Mouse (Mus musculus): ENCODE data around the gene Ccl17. TPM values are rescaled to one million over a fixed set of nuclear protein-coding genes. Genes with fewer than 3 reads are reported as not detected.
A peak's percentile ranks its signal among the peaks of the same experiment; 100 is the strongest.
"Not testable (repeated sequence)": the region's sequence is repeated elsewhere in the genome, so short reads cannot be mapped to it uniquely, and the experiment has no call there.

The Ccl17 gene
- polyA plus RNA-seq, 1 experiment = not detected

DNA sequence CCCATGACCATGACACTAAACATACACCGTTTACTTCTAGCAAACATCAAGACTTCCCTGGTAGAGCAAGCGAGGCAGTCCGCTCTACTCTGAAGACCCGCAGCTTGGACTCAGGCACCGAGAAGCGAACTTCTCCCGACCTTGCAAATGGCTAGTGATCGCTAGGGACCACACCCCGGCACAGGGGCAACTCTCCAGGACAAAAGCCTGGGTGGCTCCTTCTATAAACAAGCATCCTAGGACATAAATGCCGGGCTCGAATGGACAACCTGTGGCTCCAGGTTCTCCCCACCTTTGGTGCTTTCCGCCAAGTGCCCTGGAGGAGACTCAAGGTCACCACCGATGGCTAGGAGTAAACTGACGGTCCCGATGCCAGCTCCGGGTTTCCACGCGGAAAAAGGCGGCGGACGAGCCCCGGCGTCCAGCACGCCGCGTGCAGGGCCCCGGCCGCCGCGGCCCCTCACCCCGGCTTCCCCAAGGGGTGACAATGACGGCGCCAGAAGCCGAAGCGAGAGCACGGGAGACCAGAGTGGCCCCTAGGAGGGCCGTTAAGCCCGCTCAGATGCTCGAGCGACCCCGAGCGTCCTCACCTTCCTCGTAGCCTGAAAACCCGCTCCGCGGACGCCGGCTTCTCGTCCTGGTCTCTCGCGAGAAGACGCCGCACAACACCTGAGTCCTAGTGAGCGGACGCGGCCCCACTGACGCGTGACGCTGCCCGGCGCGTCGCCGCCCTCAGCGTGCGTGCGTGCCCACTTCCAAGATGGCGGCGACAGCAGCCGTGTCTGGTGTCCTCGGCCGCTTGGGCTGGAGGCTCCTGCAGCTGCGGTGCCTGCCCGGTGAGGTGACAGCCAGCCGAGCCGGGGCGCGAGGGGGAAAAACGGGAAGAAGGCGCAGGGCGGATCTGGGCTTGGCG, 27.7 kb downstream of the Ccl17 start, which contains the start of the genes Coq9 and Ciapin1:
Gene Coq9, plus strand, starts transcription at position 660 of the 913 bp plus-strand sequence.
Gene Ciapin1, minus strand, starts transcription at position 697 of the 913 bp plus-strand sequence.
- Histone ChIP-seq H3K27me3 (ENCODE audit: control insufficient read depth, insufficient read depth, low read length) (no peaks in the 10 kb centered on the region), H3K4me3 (ENCODE audit: extremely low read depth, insufficient read depth, insufficient read length) (peak within 1 kb of the TSS; percentile 88), H3K4me1 (ENCODE audit: control insufficient read depth, insufficient read depth, insufficient read length) (peaks cover 4% of the 10 kb centered on the region; the same call in 1 of the 2 replicates), H3K27ac (ENCODE audit: insufficient read depth, low read length) (peak within 1 kb of the TSS; percentile 91), H3K36me3 (ENCODE audit: control insufficient read depth, insufficient read depth, low read length) (peaks cover 1% of the 10 kb centered on the region; the same call in 1 of the 2 replicates)
- TF ChIP-seq POLR2A (IDR thresholded peaks at IDR 0.05; ENCODE audit: low read depth, low read length) (peak; percentile 84), CTCF (IDR thresholded peaks at IDR 0.05; ENCODE audit: extremely low read depth, insufficient read depth, insufficient read length, insufficient replicate concordance) (no peak)
- WGBS = under 1% methylated on average over 82 of the region's 82 CpGs
- peak; percentile 90 to 96 for DNase-seq (ENCODE audit: low read depth in 1 of 2, low spot score in 2 of 2)

DNA sequence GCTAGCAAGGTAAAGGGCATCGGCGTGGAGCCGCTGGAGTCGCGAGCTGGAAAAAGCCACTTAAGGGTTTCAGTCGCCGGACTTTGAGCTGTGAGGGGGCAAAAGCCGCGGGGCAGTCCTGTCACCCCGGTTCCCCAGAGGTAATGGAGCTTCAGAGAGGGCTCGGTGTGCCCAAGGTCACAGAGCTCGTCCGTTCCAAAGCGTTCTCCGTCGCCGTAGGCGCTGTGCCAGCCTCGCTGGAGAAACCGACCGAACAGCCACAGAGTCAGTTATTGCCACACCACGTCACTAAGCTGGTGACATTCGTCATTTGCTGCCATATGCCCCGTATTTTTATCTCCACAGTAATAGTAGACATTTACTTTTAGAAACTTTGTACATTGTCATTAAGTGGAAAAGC, 28.3 kb downstream of the Ccl17 start:
- Histone ChIP-seq H3K27me3 (ENCODE audit: control insufficient read depth, insufficient read depth, low read length) (no peaks in the 10 kb centered on the region), H3K27ac (ENCODE audit: insufficient read depth, low read length) (peak overlapping the region; percentile 91), H3K4me1 (ENCODE audit: control insufficient read depth, insufficient read depth, insufficient read length) (peaks cover 4% of the 10 kb centered on the region; the same call in 1 of the 2 replicates), H3K4me3 (ENCODE audit: extremely low read depth, insufficient read depth, insufficient read length) (peak overlapping the region; percentile 88), H3K36me3 (ENCODE audit: control insufficient read depth, insufficient read depth, low read length) (peaks cover 1% of the 10 kb centered on the region; the same call in 1 of the 2 replicates)
- TF ChIP-seq CTCF (IDR thresholded peaks at IDR 0.05; ENCODE audit: extremely low read depth, insufficient read depth, insufficient read length, insufficient replicate concordance) = no peak
- no peak for TF ChIP-seq POLR2A (IDR thresholded peaks at IDR 0.05; ENCODE audit: low read depth, low read length)
- under 1% methylated on average over 24 of the region's 24 CpGs for WGBS
- DNase-seq (ENCODE audit: low read depth in 1 of 2, low spot score in 2 of 2) = peak; percentile 40 to 41

DNA sequence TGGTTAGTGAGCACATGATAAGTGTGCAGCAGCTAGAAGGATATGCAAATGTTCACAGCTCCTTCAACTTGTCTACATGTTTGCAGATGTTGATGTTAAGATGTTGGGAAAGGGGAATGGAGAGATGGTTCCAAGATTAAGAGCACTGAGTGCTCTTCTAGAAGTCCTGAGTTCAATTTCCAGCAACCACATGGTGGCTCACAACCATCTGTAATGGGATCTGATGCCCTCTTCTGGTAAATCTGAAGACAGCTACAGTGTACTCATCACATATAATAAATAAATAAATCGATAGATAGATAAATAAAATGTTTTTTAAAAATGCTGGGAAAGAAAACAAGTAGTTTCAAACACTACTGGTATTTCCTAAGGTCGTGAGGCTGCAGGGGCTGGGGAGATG, 30.9 kb downstream of the Ccl17 start:
- no peak for DNase-seq (ENCODE audit: low read depth in 1 of 2, low spot score in 2 of 2)
- peaks cover 4% of the 10 kb centered on the region; the same call in 1 of the 2 replicates for H3K4me1 ChIP-seq (ENCODE audit: control insufficient read depth, insufficient read depth, insufficient read length)
- no peaks in the 10 kb centered on the region for H3K27me3 ChIP-seq (ENCODE audit: control insufficient read depth, insufficient read depth, low read length)
- H3K36me3 ChIP-seq (ENCODE audit: control insufficient read depth, insufficient read depth, low read length) = peaks cover 12% of the 10 kb centered on the region
- no peak for TF ChIP-seq CTCF (IDR thresholded peaks at IDR 0.05; ENCODE audit: extremely low read depth, insufficient read depth, insufficient read length, insufficient replicate concordance)
- TF ChIP-seq POLR2A (IDR thresholded peaks at IDR 0.05; ENCODE audit: low read depth, low read length) = no peak
- H3K4me3 ChIP-seq (ENCODE audit: extremely low read depth, insufficient read depth, insufficient read length) = no peak overlapping the region
- WGBS = 79% methylated on average over 2 of the region's 2 CpGs
- H3K27ac ChIP-seq (ENCODE audit: insufficient read depth, low read length) = no peak overlapping the region

DNA sequence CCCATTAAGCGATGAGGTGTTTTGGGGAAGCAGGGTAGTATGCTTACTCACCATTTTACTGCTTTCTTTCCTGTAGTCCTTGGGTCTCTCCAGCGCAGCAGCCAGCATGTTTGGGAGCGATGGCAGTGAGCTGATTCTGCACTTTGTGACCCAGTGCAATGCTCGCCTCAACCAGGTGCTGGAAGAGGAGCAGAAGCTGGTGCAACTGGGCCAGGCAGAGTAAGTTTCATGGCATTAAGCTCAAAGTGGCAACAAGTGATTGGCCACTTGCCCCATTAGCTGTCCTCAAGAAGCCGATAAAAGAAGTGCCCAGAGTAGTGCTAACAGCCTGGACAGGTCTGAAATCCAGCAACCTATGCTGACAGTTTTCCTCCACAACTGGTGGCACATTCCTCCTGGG, 39.8 kb downstream of the Ccl17 start:
- 91% methylated on average over 5 of the region's 5 CpGs for WGBS
- H3K4me1 ChIP-seq (ENCODE audit: control insufficient read depth, insufficient read depth, insufficient read length) = no peaks in the 10 kb centered on the region

DNA sequence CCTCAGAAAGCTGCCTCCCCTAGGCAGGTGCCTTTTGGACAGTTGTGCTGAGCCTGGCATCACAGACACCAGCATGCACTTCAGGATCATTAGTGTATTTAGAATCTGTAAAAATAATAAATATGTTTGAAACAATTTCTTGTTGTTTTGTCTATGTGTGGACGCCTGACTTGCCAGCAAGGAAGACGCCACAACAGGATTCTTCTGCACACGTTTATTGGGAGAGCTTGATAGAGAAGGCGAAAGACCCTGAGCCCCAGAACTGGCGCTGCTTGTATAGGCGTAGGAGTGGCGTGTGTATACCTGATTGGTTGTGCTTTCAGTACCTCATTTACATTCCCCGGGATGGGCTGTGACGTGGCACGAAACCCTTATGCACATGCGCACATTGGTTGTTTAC, 44.5 kb downstream of the Ccl17 start:
- not testable (repeated sequence) for H3K4me3 ChIP-seq (ENCODE audit: extremely low read depth, insufficient read depth, insufficient read length); H3K27me3 ChIP-seq (ENCODE audit: control insufficient read depth, insufficient read depth, low read length); H3K27ac ChIP-seq (ENCODE audit: insufficient read depth, low read length); H3K4me1 ChIP-seq (ENCODE audit: control insufficient read depth, insufficient read depth, insufficient read length); DNase-seq (ENCODE audit: low read depth in 1 of 2, low spot score in 2 of 2)
- H3K36me3 ChIP-seq (ENCODE audit: control insufficient read depth, insufficient read depth, low read length) = peaks cover 14% of the 10 kb centered on the region
- WGBS = 93% methylated on average over 11 of the region's 11 CpGs

More for the DNA sequence above, 39.8 kb downstream of the Ccl17 start:
- TF ChIP-seq POLR2A (IDR thresholded peaks at IDR 0.05; ENCODE audit: low read depth, low read length) (no peak), CTCF (IDR thresholded peaks at IDR 0.05; ENCODE audit: extremely low read depth, insufficient read depth, insufficient read length, insufficient replicate concordance) (no peak)
- no peak overlapping the region for H3K27ac ChIP-seq (ENCODE audit: insufficient read depth, low read length)
- DNase-seq (ENCODE audit: low read depth in 1 of 2, low spot score in 2 of 2) = no peak
- no peaks in the 10 kb centered on the region for H3K27me3 ChIP-seq (ENCODE audit: control insufficient read depth, insufficient read depth, low read length)
- no peak overlapping the region for H3K4me3 ChIP-seq (ENCODE audit: extremely low read depth, insufficient read depth, insufficient read length)
- peaks cover 17% of the 10 kb centered on the region for H3K36me3 ChIP-seq (ENCODE audit: control insufficient read depth, insufficient read depth, low read length)

DNA sequence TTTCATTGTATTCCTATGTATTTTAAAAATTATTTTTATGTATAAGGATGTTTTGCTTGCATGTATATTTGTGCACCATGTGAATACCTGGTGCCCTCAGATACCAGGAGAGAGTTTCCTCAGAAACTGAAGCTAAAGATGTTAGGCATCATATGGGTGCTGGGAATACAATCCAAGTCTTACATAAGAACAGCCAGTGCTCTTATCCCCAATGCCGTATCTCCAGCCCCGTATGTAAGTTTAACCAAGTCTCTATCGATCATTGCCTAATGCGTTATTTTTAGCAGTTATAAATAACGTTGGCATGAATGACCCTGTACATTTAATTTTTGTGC, 46.7 kb downstream of the Ccl17 start:
- 33% methylated on average over 5 of the region's 5 CpGs for WGBS
- peaks cover 5% of the 10 kb centered on the region for H3K36me3 ChIP-seq (ENCODE audit: control insufficient read depth, insufficient read depth, low read length)
- H3K4me3 ChIP-seq (ENCODE audit: extremely low read depth, insufficient read depth, insufficient read length) = no peak overlapping the region

More for the DNA sequence above, 46.7 kb downstream of the Ccl17 start:
- no peak for TF ChIP-seq CTCF (IDR thresholded peaks at IDR 0.05; ENCODE audit: extremely low read depth, insufficient read depth, insufficient read length, insufficient replicate concordance)
- no peak for TF ChIP-seq POLR2A (IDR thresholded peaks at IDR 0.05; ENCODE audit: low read depth, low read length)
- no peak overlapping the region for H3K27ac ChIP-seq (ENCODE audit: insufficient read depth, low read length)
- peaks cover 5% of the 10 kb centered on the region; the same call in 1 of the 2 replicates for H3K4me1 ChIP-seq (ENCODE audit: control insufficient read depth, insufficient read depth, insufficient read length)
- H3K27me3 ChIP-seq (ENCODE audit: control insufficient read depth, insufficient read depth, low read length) = no peaks in the 10 kb centered on the region
- no peak for DNase-seq (ENCODE audit: low read depth in 1 of 2, low spot score in 2 of 2)
